13 mouse cellular contexts compared by ENCODE assay signal in genomic region chr14:22090778-22091211, GRCm38 (mm10).
DNase-seq lines count a peak whose midpoint lies in the region; ATAC-seq and TF ChIP-seq lines count a peak whose summit lies in the region.
"Had no signal": no experiment of that assay in that cellular context is flagged by ENCODE, and none has a peak within 500 bp of the region (broad histone marks: within the 10 kb centered on the region; RNA-seq: fewer than 3 reads in every experiment).

No protein-coding gene starts in this region.

- TF ChIP-seq CTCF in lung, embryonic 14.5 days (IDR thresholded peaks at IDR 0.05; ENCODE audit: low read depth) = no peak

- peak overlapping the region; percentile 23; the same call in 1 of the 2 replicates for H3K4me2 ChIP-seq in lung, embryonic 14.5 days
- H3K4me2 ChIP-seq in stomach, embryonic 14.5 days (replicated peaks; ENCODE audit: low read depth, low read length) = 0 out of 2 replicates have a peak overlapping the region, but pooled peaks have one; percentile 26

- WGBS in heart, embryonic 10.5 days = 22% methylated on average over 5 of the region's 5 CpGs
- WGBS in lung, embryonic 14.5 days = 9% methylated on average over 5 of the region's 5 CpGs
- WGBS in stomach, embryonic 14.5 days = 3% methylated on average over 5 of the region's 5 CpGs

- no peak overlapping the region for H3K9ac ChIP-seq in lung, embryonic 14.5 days
- H3K9ac ChIP-seq in stomach, embryonic 14.5 days (replicated peaks; ENCODE audit: low read depth, low read length) = no peak overlapping the region

- H3K36me3 ChIP-seq in heart, embryonic 10.5 days = no peaks in the 10 kb centered on the region
- no peaks in the 10 kb centered on the region for H3K36me3 ChIP-seq in lung, embryonic 14.5 days (ENCODE audit: insufficient read depth)
- no peaks in the 10 kb centered on the region for H3K36me3 ChIP-seq in stomach, embryonic 14.5 days (ENCODE audit: control insufficient read depth, insufficient read depth, low read length)

- no peak overlapping the region for H3K4me3 ChIP-seq in heart, embryonic 10.5 days
- no peak overlapping the region for H3K4me3 ChIP-seq in lung, embryonic 14.5 days (ENCODE audit: low read depth, low read length)
- no peak overlapping the region for H3K4me3 ChIP-seq in stomach, embryonic 14.5 days (ENCODE audit: low read depth, low read length)
- H3K4me3 ChIP-seq: erythroblast, embryonic 14.5 days had no signal

- 0 out of 2 replicates have a peak overlapping the region, but pooled peaks have one; percentile 29 for H3K27ac ChIP-seq in heart, embryonic 10.5 days
- H3K27ac ChIP-seq in lung, embryonic 14.5 days (ENCODE audit: low read depth) = peak overlapping the region; percentile 13; the same call in 1 of the 2 replicates
- peak overlapping the region; percentile 89 for H3K27ac ChIP-seq in stomach, embryonic 14.5 days (ENCODE audit: low read length)

- H3K4me1 ChIP-seq in heart, embryonic 10.5 days = peaks cover 42% of the 10 kb centered on the region
- H3K4me1 ChIP-seq in lung, embryonic 14.5 days (ENCODE audit: insufficient read depth) = peaks cover 49% of the 10 kb centered on the region
- peaks cover 40% of the 10 kb centered on the region for H3K4me1 ChIP-seq in stomach, embryonic 14.5 days (ENCODE audit: control insufficient read depth, insufficient read depth, low read length)

- peak; percentile 64 for ATAC-seq in lung, embryonic 14.5 days (ENCODE audit: insufficient read depth)
- ATAC-seq in stomach, embryonic 14.5 days (ENCODE audit: insufficient number of reproducible peaks, insufficient read depth, low FRiP score, low read depth) = peak; percentile 85

- 0 out of 2 replicates have a peak, but pooled peaks cover 4% of the 10 kb centered on the region for H3K9me3 ChIP-seq in heart, embryonic 10.5 days
- H3K9me3 ChIP-seq in lung, embryonic 14.5 days (ENCODE audit: low read depth, low read length) = peaks cover 8% of the 10 kb centered on the region; the same call in 1 of the 2 replicates
- peaks cover 6% of the 10 kb centered on the region; the same call in 1 of the 2 replicates for H3K9me3 ChIP-seq in stomach, embryonic 14.5 days (ENCODE audit: control insufficient read depth, low read depth, low read length)

- H3K27me3 ChIP-seq in heart, embryonic 10.5 days (ENCODE audit: insufficient read depth, poor library complexity, severe bottlenecking) = peaks cover 36% of the 10 kb centered on the region; the same call in 1 of the 2 replicates
- H3K27me3 ChIP-seq in lung, embryonic 14.5 days (ENCODE audit: insufficient read depth, low read length) = no peaks in the 10 kb centered on the region
- no peaks in the 10 kb centered on the region for H3K27me3 ChIP-seq in stomach, embryonic 14.5 days (ENCODE audit: control insufficient read depth, insufficient read depth, low read length)

- intact Hi-C loops in heart, postnatal 36 days (cut with DNase I) = no loop called here

- DNase-seq in heart, embryonic 10.5 days (ENCODE audit: low spot score) = no peak
- DNase-seq in heart, postnatal 36 days = no peak
- DNase-seq in lung, embryonic 14.5 days = peak; percentile 85
- no peak for DNase-seq in lung, postnatal 4 days
- DNase-seq in hindlimb bud, embryonic 11.5 days (ENCODE audit: extremely low spot score, low read depth, low spot score) = peak; percentile 87
- DNase-seq in thymus, postnatal 25 days = no peak
- no peak for DNase-seq in adrenal gland, postnatal 36 days
- DNase-seq: adrenal gland, postnatal 10 days; cerebellum, adult 9-11 months; kidney, adult 8-10 months; spleen, adult 18-20 months had no signal

Comparison
In these comparisons a context has a peak if more than half of its experiments do, and no peak if none do; other contexts are left out.
1. DNase-seq: peak in lung, embryonic 14.5 days (single experiment) and hindlimb bud, embryonic 11.5 days (single experiment); none in heart, embryonic 10.5 days (single experiment), heart, postnatal 36 days (0 of 2), lung, postnatal 4 days (0 of 2), thymus, postnatal 25 days (single experiment) and adrenal gland, postnatal 36 days (0 of 2).
2. H3K27ac ChIP-seq: peak in every context shown above with its lines; median percentile 89 in stomach, embryonic 14.5 days; 29 in heart, embryonic 10.5 days; 13 in lung, embryonic 14.5 days.